Mouse (Mus musculus): ENCODE results near the gene Slc43a3. TPM values are rescaled to one million over a fixed set of nuclear protein-coding genes. Genes with fewer than 3 reads are reported as not detected.

Slc43a3 gene
- polyA plus RNA-seq, 2 experiments: 113 to 159 TPM

- no peaks in the 10 kb centered on the region for H3K9me3 ChIP-seq (ENCODE audit: control insufficient read depth, low read length)
- H3K4me3 ChIP-seq (ENCODE audit: insufficient read depth in 1 of 2, low read depth in 2 of 2, low read length in 2 of 2): no peak overlapping the region
- WGBS (ENCODE audit: insufficient replicate concordance): 63% methylated on average over 13 of the region's 13 CpGs
- no peak overlapping the region for H3K9ac ChIP-seq (replicated peaks)
- no peaks in the 10 kb centered on the region for H3K27me3 ChIP-seq (ENCODE audit: control insufficient read depth, insufficient read depth, low read length)
- H3K36me3 ChIP-seq (replicated peaks; ENCODE audit: control insufficient read depth, insufficient read depth, low read depth): no peaks in the 10 kb centered on the region
- peaks cover 22 to 26% of the 10 kb centered on the region in 2 experiments for H3K4me1 ChIP-seq (replicated peaks; ENCODE audit: control insufficient read depth in 2 of 2, insufficient read depth in 2 of 2, low read length in 1 of 2)
- DNase-seq (ENCODE audit: low read depth in 3 of 3, low spot score in 3 of 3) (no peak), ATAC-seq (ENCODE audit: insufficient read depth) (no peak)
- H3K27ac ChIP-seq: no peak overlapping the region
- TF ChIP-seq CTCF (IDR thresholded peaks at IDR 0.05; ENCODE audit: low read depth) (no peak), EP300 (IDR thresholded peaks at IDR 0.05; ENCODE audit: low read depth) (no peak)
- H3K4me2 ChIP-seq (ENCODE audit: low read depth): no peak overlapping the region
Measured at GRCm38 (mm10) chr2:85001497-85001896, 65.1 kb downstream of the Slc43a3 start.

- DNase-seq (ENCODE audit: low read depth in 3 of 3, low spot score in 3 of 3): no peak
- H3K9me3 ChIP-seq (ENCODE audit: control insufficient read depth, low read length): no peaks in the 10 kb centered on the region
- no peak overlapping the region for H3K9ac ChIP-seq (replicated peaks)
- H3K4me2 ChIP-seq (ENCODE audit: low read depth): no peak overlapping the region
- TF ChIP-seq EP300 (IDR thresholded peaks at IDR 0.05; ENCODE audit: low read depth) (no peak), CTCF (IDR thresholded peaks at IDR 0.05; ENCODE audit: low read depth) (no peak)
- H3K36me3 ChIP-seq (replicated peaks; ENCODE audit: control insufficient read depth, insufficient read depth, low read depth): no peaks in the 10 kb centered on the region
- peaks cover 19 to 21% of the 10 kb centered on the region in 2 experiments for H3K4me1 ChIP-seq (replicated peaks; ENCODE audit: control insufficient read depth in 2 of 2, insufficient read depth in 2 of 2, low read length in 1 of 2)
- H3K27me3 ChIP-seq (ENCODE audit: control insufficient read depth, insufficient read depth, low read length): no peaks in the 10 kb centered on the region
- no peak overlapping the region for H3K4me3 ChIP-seq (ENCODE audit: insufficient read depth in 1 of 2, low read depth in 2 of 2, low read length in 2 of 2)
- 85% methylated on average over 8 of the region's 8 CpGs for WGBS (ENCODE audit: insufficient replicate concordance)
- H3K27ac ChIP-seq: no peak overlapping the region
- no peak for ATAC-seq (ENCODE audit: insufficient read depth)
Measured at GRCm38 (mm10) chr2:85002575-85002974, 66.2 kb downstream of the Slc43a3 start.

GRCm38 (mm10) chr2:85004341-85004740 is 68.0 kb downstream of the Slc43a3 start:
- no peak for TF ChIP-seq CTCF (IDR thresholded peaks at IDR 0.05; ENCODE audit: low read depth)
- no peak for TF ChIP-seq EP300 (IDR thresholded peaks at IDR 0.05; ENCODE audit: low read depth)
- Histone ChIP-seq H3K36me3 (replicated peaks; ENCODE audit: control insufficient read depth, insufficient read depth, low read depth) (no peaks in the 10 kb centered on the region), H3K27me3 (ENCODE audit: control insufficient read depth, insufficient read depth, low read length) (no peaks in the 10 kb centered on the region), H3K9me3 (ENCODE audit: control insufficient read depth, low read length) (no peaks in the 10 kb centered on the region), H3K27ac (no peak overlapping the region), H3K4me1 (replicated peaks; ENCODE audit: control insufficient read depth in 2 of 2, insufficient read depth in 2 of 2, low read length in 1 of 2) (peaks cover 17 to 19% of the 10 kb centered on the region in 2 experiments), H3K4me3 (ENCODE audit: insufficient read depth in 1 of 2, low read depth in 2 of 2, low read length in 2 of 2) (no peak overlapping the region), H3K9ac (replicated peaks) (no peak overlapping the region), H3K4me2 (ENCODE audit: low read depth) (no peak overlapping the region)
- ATAC-seq (ENCODE audit: insufficient read depth) (no peak), DNase-seq (ENCODE audit: low read depth in 3 of 3, low spot score in 3 of 3) (no peak)
- WGBS (ENCODE audit: insufficient replicate concordance): 58% methylated on average over 4 of the region's 4 CpGs

GRCm38 (mm10) chr2:85006600-85006999 is 70.2 kb downstream of the Slc43a3 start:
- Histone ChIP-seq H3K4me3 (ENCODE audit: insufficient read depth in 1 of 2, low read depth in 2 of 2, low read length in 2 of 2) (no peak overlapping the region), H3K27ac (no peak overlapping the region), H3K4me1 (replicated peaks; ENCODE audit: control insufficient read depth in 2 of 2, insufficient read depth in 2 of 2, low read length in 1 of 2) (peaks cover 22 to 24% of the 10 kb centered on the region in 2 experiments), H3K36me3 (replicated peaks; ENCODE audit: control insufficient read depth, insufficient read depth, low read depth) (no peaks in the 10 kb centered on the region), H3K9me3 (ENCODE audit: control insufficient read depth, low read length) (no peaks in the 10 kb centered on the region), H3K4me2 (ENCODE audit: low read depth) (no peak overlapping the region), H3K27me3 (ENCODE audit: control insufficient read depth, insufficient read depth, low read length) (no peaks in the 10 kb centered on the region), H3K9ac (replicated peaks) (no peak overlapping the region)
- ATAC-seq (ENCODE audit: insufficient read depth): no peak
- WGBS (ENCODE audit: insufficient replicate concordance): 77% methylated on average over 7 of the region's 7 CpGs
- TF ChIP-seq EP300 (IDR thresholded peaks at IDR 0.05; ENCODE audit: low read depth) (no peak), CTCF (IDR thresholded peaks at IDR 0.05; ENCODE audit: low read depth) (no peak)
- DNase-seq (ENCODE audit: low read depth in 3 of 3, low spot score in 3 of 3): no peak

- no peaks in the 10 kb centered on the region for H3K9me3 ChIP-seq (ENCODE audit: control insufficient read depth, low read length)
- DNase-seq (ENCODE audit: low read depth in 3 of 3, low spot score in 3 of 3) (peak; percentile 37 to 43 (median 41)), ATAC-seq (ENCODE audit: insufficient read depth) (no peak)
- H3K4me1 ChIP-seq (replicated peaks; ENCODE audit: control insufficient read depth in 2 of 2, insufficient read depth in 2 of 2, low read length in 1 of 2): peaks cover 31 to 34% of the 10 kb centered on the region in 2 experiments
- H3K27ac ChIP-seq: no peak overlapping the region
- H3K9ac ChIP-seq (replicated peaks): no peak overlapping the region
- H3K4me2 ChIP-seq (ENCODE audit: low read depth): no peak overlapping the region
- 18% methylated on average over 4 of the region's 4 CpGs for WGBS (ENCODE audit: insufficient replicate concordance)
- H3K27me3 ChIP-seq (ENCODE audit: control insufficient read depth, insufficient read depth, low read length): no peaks in the 10 kb centered on the region
- no peaks in the 10 kb centered on the region for H3K36me3 ChIP-seq (replicated peaks; ENCODE audit: control insufficient read depth, insufficient read depth, low read depth)
- TF ChIP-seq CTCF (IDR thresholded peaks at IDR 0.05; ENCODE audit: low read depth): peak; percentile 78
- TF ChIP-seq EP300 (IDR thresholded peaks at IDR 0.05; ENCODE audit: low read depth): no peak
- H3K4me3 ChIP-seq (ENCODE audit: insufficient read depth in 1 of 2, low read depth in 2 of 2, low read length in 2 of 2): no peak overlapping the region
Measured at GRCm38 (mm10) chr2:85007729-85008128, 71.3 kb downstream of the Slc43a3 start.

Small RNAs within 50 kb of the gene (microRNA-seq; reads per million reads assigned to microRNA genes)
- not detected for gene Gm24332

Other genes starting within 250 kb of the Slc43a3 start
- 17.2 and 17.4 TPM in 2 replicates for gene Zdhhc5, start 221.4 kb upstream of the Slc43a3 start, polyA plus RNA-seq (2012; rRNA removed)
- 18.8 and 20.1 TPM in 2 replicates for gene Zdhhc5, start 221.4 kb upstream of the Slc43a3 start, polyA plus RNA-seq (2014; fragmentation: Nextera tagmentation; extraction: Ambion mirVana)
- gene Clp1, start 209.2 kb upstream of the Slc43a3 start, polyA plus RNA-seq (2012; rRNA removed): 22.1 and 27.5 TPM in 2 replicates
- gene Clp1, start 209.2 kb upstream of the Slc43a3 start, polyA plus RNA-seq (2014; fragmentation: Nextera tagmentation; extraction: Ambion mirVana): 50.9 and 54.6 TPM in 2 replicates
- 122 and 145 TPM in 2 replicates for gene Ypel4, start 202.5 kb upstream of the Slc43a3 start, polyA plus RNA-seq (2012; rRNA removed)
- 53.4 and 58.1 TPM in 2 replicates for gene Ypel4, start 202.5 kb upstream of the Slc43a3 start, polyA plus RNA-seq (2014; fragmentation: Nextera tagmentation; extraction: Ambion mirVana)
- gene Gm19426, start 192.9 kb upstream of the Slc43a3 start, polyA plus RNA-seq (2012; rRNA removed): 1.1 and 1.8 TPM in 2 replicates
- gene Gm19426, start 192.9 kb upstream of the Slc43a3 start, polyA plus RNA-seq (2014; fragmentation: Nextera tagmentation; extraction: Ambion mirVana): 0.98 and 1.1 TPM in 2 replicates
- gene Serping1, start 161.1 kb upstream of the Slc43a3 start, polyA plus RNA-seq (2012; rRNA removed): 32.4 and 35.4 TPM in 2 replicates
- 45.4 and 61.5 TPM in 2 replicates for gene Serping1, start 161.1 kb upstream of the Slc43a3 start, polyA plus RNA-seq (2014; fragmentation: Nextera tagmentation; extraction: Ambion mirVana)
- gene Ube2l6, start 137.8 kb upstream of the Slc43a3 start, polyA plus RNA-seq (2012; rRNA removed): 243 and 304 TPM in 2 replicates
- gene Ube2l6, start 137.8 kb upstream of the Slc43a3 start, polyA plus RNA-seq (2014; fragmentation: Nextera tagmentation; extraction: Ambion mirVana): 469 and 479 TPM in 2 replicates
- gene Smtnl1, start 113.9 kb upstream of the Slc43a3 start, polyA plus RNA-seq (2012; rRNA removed): 0.09 and 0.38 TPM in 2 replicates
- gene Smtnl1, start 113.9 kb upstream of the Slc43a3 start, polyA plus RNA-seq (2014; fragmentation: Nextera tagmentation; extraction: Ambion mirVana): 0.23 and 0.25 TPM in 2 replicates
- gene Timm10, start 109.6 kb upstream of the Slc43a3 start, polyA plus RNA-seq (2012; rRNA removed): 39.8 and 46.6 TPM in 2 replicates
- gene Timm10, start 109.6 kb upstream of the Slc43a3 start, polyA plus RNA-seq (2014; fragmentation: Nextera tagmentation; extraction: Ambion mirVana): 40.6 and 41.5 TPM in 2 replicates
- 144 and 151 TPM in 2 replicates for gene Slc43a1, start 97.7 kb upstream of the Slc43a3 start, polyA plus RNA-seq (2012; rRNA removed)
- 174 and 198 TPM in 2 replicates for gene Slc43a1, start 97.7 kb upstream of the Slc43a3 start, polyA plus RNA-seq (2014; fragmentation: Nextera tagmentation; extraction: Ambion mirVana)
- gene Rtn4rl2, start 49.9 kb upstream of the Slc43a3 start, polyA plus RNA-seq (2012; rRNA removed): 0.03 and 0.06 TPM in 2 replicates
- 0.14 TPM in 1 of 2 replicates, not detected in the other for gene Rtn4rl2, start 49.9 kb upstream of the Slc43a3 start, polyA plus RNA-seq (2014; fragmentation: Nextera tagmentation; extraction: Ambion mirVana)
- 33.3 and 62.4 TPM in 2 replicates for gene Prg2, start 43.9 kb downstream of the Slc43a3 start, polyA plus RNA-seq (2012; rRNA removed)
- gene Prg2, start 43.9 kb downstream of the Slc43a3 start, polyA plus RNA-seq (2014; fragmentation: Nextera tagmentation; extraction: Ambion mirVana): 17.9 and 21.8 TPM in 2 replicates
- 2.6 and 4.4 TPM in 2 replicates for gene Prg3, start 51.6 kb downstream of the Slc43a3 start, polyA plus RNA-seq (2012; rRNA removed)
- 2.1 and 3.4 TPM in 2 replicates for gene Prg3, start 51.6 kb downstream of the Slc43a3 start, polyA plus RNA-seq (2014; fragmentation: Nextera tagmentation; extraction: Ambion mirVana)
- gene Ssrp1, start 100.7 kb downstream of the Slc43a3 start, polyA plus RNA-seq (2012; rRNA removed): 82.2 and 115 TPM in 2 replicates
- gene Ssrp1, start 100.7 kb downstream of the Slc43a3 start, polyA plus RNA-seq (2014; fragmentation: Nextera tagmentation; extraction: Ambion mirVana): 160 and 183 TPM in 2 replicates
- 0.12 and 0.22 TPM in 2 replicates for gene P2rx3, start 100.9 kb downstream of the Slc43a3 start, polyA plus RNA-seq (2012; rRNA removed)
- 0.08 and 0.17 TPM in 2 replicates for gene P2rx3, start 100.9 kb downstream of the Slc43a3 start, polyA plus RNA-seq (2014; fragmentation: Nextera tagmentation; extraction: Ambion mirVana)
- 3.9 and 4.4 TPM in 2 replicates for gene Tnks1bp1, start 111.4 kb downstream of the Slc43a3 start, polyA plus RNA-seq (2012; rRNA removed)
- 0.75 and 1.0 TPM in 2 replicates for gene Tnks1bp1, start 111.4 kb downstream of the Slc43a3 start, polyA plus RNA-seq (2014; fragmentation: Nextera tagmentation; extraction: Ambion mirVana)
- 0.63 and 0.76 TPM in 2 replicates for gene Aplnr, start 199.6 kb downstream of the Slc43a3 start, polyA plus RNA-seq (2012; rRNA removed)
- 0.88 and 1.3 TPM in 2 replicates for gene Aplnr, start 199.6 kb downstream of the Slc43a3 start, polyA plus RNA-seq (2014; fragmentation: Nextera tagmentation; extraction: Ambion mirVana)

Measured in liver, embryonic 14.5 days (tissue).